Mouse (Mus musculus) cerebellum, adult 2 months (tissue): ENCODE measurements around the gene Pkib. TPM values are rescaled to one million over a fixed set of nuclear protein-coding genes. Genes with fewer than 3 reads are reported as not detected.

Experiments
- DNase-seq, 2 experiments: peaks; one replicate each; pipeline ENCODE4 v3.0.0; 2021
- H3K27ac ChIP-seq: fragments of 200-500 bp; 2 replicates; pipeline ENCODE4 v1.5.1; 2012; ENCODE audit warnings: low read length, control low read depth, inconsistent platforms; ENCODE audit not compliant: insufficient read depth
- H3K27me3 ChIP-seq: fragments of 200-500 bp; 2 replicates; pipeline ENCODE4 v1.6.1; 2012; ENCODE audit warnings: inconsistent platforms, mild to moderate bottlenecking, low read length, moderate library complexity; ENCODE audit not compliant: control insufficient read depth, insufficient read depth
- H3K4me1 ChIP-seq: fragments of 200-500 bp; 2 replicates; pipeline ENCODE4 v1.6.1; 2011; ENCODE audit warnings: low read length; ENCODE audit not compliant: control insufficient read depth, insufficient read depth
- H3K4me3 ChIP-seq: fragments of 200-500 bp; replicated peaks from 2 replicates; pipeline ENCODE3; 2011; ENCODE audit warnings: mild to moderate bottlenecking, low read depth, low read length, control low read depth; ENCODE audit not compliant: insufficient read depth
- CTCF ChIP-seq: fragments of 200-500 bp; IDR thresholded peaks from 2 replicates; pipeline ENCODE4 v1.5.1; 2011; ENCODE audit warnings: low read depth, mild to moderate bottlenecking, control low read depth, low read length, moderate library complexity, borderline replicate concordance; ENCODE audit not compliant: insufficient read depth
- POLR2A ChIP-seq: fragments of 200-500 bp; IDR thresholded peaks from 2 replicates; pipeline ENCODE4 v1.6.1; 2011; ENCODE audit warnings: low read length, control low read depth, borderline replicate concordance; ENCODE audit not compliant: insufficient read depth
- WGBS: fragments of 180-500 bp; shearing (Covaris S2); methylation state at CpG from one replicate; pipeline ENCODE4 v1.1.7; 2018; 5-methylcytosine and 5-hydroxymethylcytosine counted together
- polyA plus RNA-seq: library from polyadenylated mRNA; depleted of rRNA; stranded (reverse); fragments of >200 nt; gene quantifications from 2 replicates; pipeline ENCODE4 v1.2.3, GENCODE M21; 2012

Pkib gene
- polyA plus RNA-seq, 1 experiment: 89.3 TPM

- Histone ChIP-seq H3K27ac (0 out of 2 replicates have a peak overlapping the region, but pooled peaks have one; percentile 21), H3K27me3 (no peaks in the 10 kb centered on the region), H3K4me3 (no peak overlapping the region), H3K4me1 (no peaks in the 10 kb centered on the region)
- DNase-seq: no peak
- TF ChIP-seq CTCF (no peak), POLR2A (no peak)
Observed at GRCm38 (mm10) chr10:57675740-57676139, 44.0 kb downstream of the Pkib start.

- TF ChIP-seq CTCF (no peak), POLR2A (no peak)
- WGBS: 79% methylated on average over 3 of the region's 3 CpGs
- Histone ChIP-seq H3K27ac (no peak overlapping the region), H3K4me3 (no peak overlapping the region), H3K4me1 (no peaks in the 10 kb centered on the region), H3K27me3 (no peaks in the 10 kb centered on the region)
- no peak for DNase-seq
Observed at GRCm38 (mm10) chr10:57687999-57688398, 56.2 kb downstream of the Pkib start.

GRCm38 (mm10) chr10:57690161-57690560 lies 58.4 kb downstream of the Pkib start:
- no peaks in the 10 kb centered on the region for H3K4me1 ChIP-seq
- TF ChIP-seq CTCF (no peak), POLR2A (no peak)
- WGBS: 87% methylated on average over 2 of the region's 2 CpGs
- no peaks in the 10 kb centered on the region for H3K27me3 ChIP-seq
- H3K4me3 ChIP-seq: no peak overlapping the region
- H3K27ac ChIP-seq: no peak overlapping the region
- no peak for DNase-seq

- WGBS: 89% methylated on average over 4 of the region's 4 CpGs
- H3K4me1 ChIP-seq: no peaks in the 10 kb centered on the region
- no peaks in the 10 kb centered on the region for H3K27me3 ChIP-seq
- TF ChIP-seq CTCF (no peak), POLR2A (no peak)
- no peak overlapping the region for H3K4me3 ChIP-seq
- no peak overlapping the region for H3K27ac ChIP-seq
- DNase-seq: no peak
Observed at GRCm38 (mm10) chr10:57702246-57702645, 70.5 kb downstream of the Pkib start.

- no peak for DNase-seq
- no peak overlapping the region for H3K4me3 ChIP-seq
- no peak for TF ChIP-seq CTCF
- TF ChIP-seq POLR2A: no peak
- H3K4me1 ChIP-seq: peaks cover 3% of the 10 kb centered on the region; the same call in 1 of the 2 replicates
- H3K27ac ChIP-seq: no peak overlapping the region
- H3K27me3 ChIP-seq: no peaks in the 10 kb centered on the region
Observed at GRCm38 (mm10) chr10:57721035-57721434, 89.3 kb downstream of the Pkib start.

- peaks cover 3% of the 10 kb centered on the region; the same call in 1 of the 2 replicates for H3K4me1 ChIP-seq
- no peak for DNase-seq
- no peaks in the 10 kb centered on the region for H3K27me3 ChIP-seq
- no peak for TF ChIP-seq POLR2A
- no peak for TF ChIP-seq CTCF
- no peak overlapping the region for H3K27ac ChIP-seq
- H3K4me3 ChIP-seq: no peak overlapping the region
- 78% methylated on average over 3 of the region's 3 CpGs for WGBS
Observed at GRCm38 (mm10) chr10:57722363-57722762, 90.6 kb downstream of the Pkib start.

- H3K27me3 ChIP-seq: no peaks in the 10 kb centered on the region
- DNase-seq: peak in 1 of 2 experiments; percentile 28
- no peak overlapping the region for H3K27ac ChIP-seq
- peaks cover 3% of the 10 kb centered on the region; the same call in 1 of the 2 replicates for H3K4me1 ChIP-seq
- WGBS: 43% methylated on average over 8 of the region's 8 CpGs
- TF ChIP-seq POLR2A (no peak), CTCF (0 out of 2 replicates have a peak, but pooled peaks have one; percentile 9)
- H3K4me3 ChIP-seq: no peak overlapping the region
Observed at GRCm38 (mm10) chr10:57727666-57728065, 95.9 kb downstream of the Pkib start.

GRCm38 (mm10) chr10:57731672-57732071 lies 99.9 kb downstream of the Pkib start:
- TF ChIP-seq POLR2A (no peak), CTCF (no peak)
- Histone ChIP-seq H3K27ac (no peak overlapping the region), H3K27me3 (no peaks in the 10 kb centered on the region), H3K4me3 (no peak overlapping the region), H3K4me1 (no peaks in the 10 kb centered on the region)
- WGBS: 90% methylated on average over 3 of the region's 3 CpGs
- no peak for DNase-seq
